ENCODE assay signal across 25 mouse cellular contexts in genomic region chr10:105428080-105428479, GRCm38 (mm10).
A peak's percentile ranks its signal among the peaks of the same experiment; 100 is the strongest.
DNase-seq lines count a peak whose midpoint lies in the region; ATAC-seq lines count a peak whose summit lies in the region.
"Had no signal": no experiment of that assay in that cellular context is flagged by ENCODE, and none has a peak within 500 bp of the region (broad histone marks: within the 10 kb centered on the region; RNA-seq: fewer than 3 reads in every experiment).

No protein-coding gene starts in this region.

- no peak for DNase-seq in kidney, adult 11 months
- peak; percentile 53 for DNase-seq in midbrain, embryonic 11.5 days (ENCODE audit: low spot score, missing footprints)
- DNase-seq in heart, postnatal 4 days = no peak
- no peak for DNase-seq in adrenal gland, postnatal 25 days
- DNase-seq: adrenal gland, postnatal 36 days; B cell, adult 2 months; gastrocnemius, adult 2 months; gastrocnemius, postnatal 36 days; heart, adult 18-20 months; kidney, adult 2 months; kidney, postnatal 25 days; spleen, adult 18-20 months; thymus, adult 18-20 months; thymus, postnatal 25 days had no signal

- H3K36me3 ChIP-seq in kidney, embryonic 14.5 days (ENCODE audit: control insufficient read depth, insufficient read depth, low read length) = no peaks in the 10 kb centered on the region
- no peaks in the 10 kb centered on the region for H3K36me3 ChIP-seq in midbrain, embryonic 11.5 days (ENCODE audit: control insufficient read depth, insufficient read depth, low read length)
- no peaks in the 10 kb centered on the region for H3K36me3 ChIP-seq in midbrain, embryonic 13.5 days
- H3K36me3 ChIP-seq in embryonic facial prominence, embryonic 15.5 days = no peaks in the 10 kb centered on the region
- H3K36me3 ChIP-seq: heart, embryonic 12.5 days; lung, embryonic 15.5 days; midbrain, embryonic 12.5 days; neural tube, embryonic 15.5 days had no signal

- WGBS in kidney, embryonic 14.5 days = 27% methylated on average over 5 of the region's 5 CpGs
- 77% methylated on average over 5 of the region's 5 CpGs for WGBS in midbrain, embryonic 11.5 days
- 76% methylated on average over 5 of the region's 5 CpGs for WGBS in midbrain, embryonic 13.5 days
- 43% methylated on average over 5 of the region's 5 CpGs for WGBS in embryonic facial prominence, embryonic 15.5 days

- no peak overlapping the region for H3K9ac ChIP-seq in kidney, embryonic 14.5 days (ENCODE audit: low read depth, low read length)
- no peak overlapping the region for H3K9ac ChIP-seq in midbrain, embryonic 11.5 days (ENCODE audit: low read length)
- no peak overlapping the region for H3K9ac ChIP-seq in midbrain, embryonic 13.5 days (replicated peaks)
- no peak overlapping the region for H3K9ac ChIP-seq in embryonic facial prominence, embryonic 15.5 days
- H3K9ac ChIP-seq: heart, embryonic 12.5 days; hindbrain, embryonic 14.5 days; lung, embryonic 15.5 days; midbrain, embryonic 12.5 days; neural tube, embryonic 15.5 days had no signal

- H3K4me3 ChIP-seq in kidney, embryonic 14.5 days (ENCODE audit: low read length) = no peak overlapping the region
- H3K4me3 ChIP-seq in midbrain, embryonic 11.5 days (ENCODE audit: low read depth, low read length) = no peak overlapping the region
- no peak overlapping the region for H3K4me3 ChIP-seq in midbrain, embryonic 13.5 days (replicated peaks)
- no peak overlapping the region for H3K4me3 ChIP-seq in embryonic facial prominence, embryonic 15.5 days (replicated peaks)
- H3K4me3 ChIP-seq: erythroblast, embryonic 14.5 days; heart, embryonic 12.5 days; lung, embryonic 15.5 days; midbrain, embryonic 12.5 days; neural tube, embryonic 15.5 days had no signal

- no peak overlapping the region for H3K4me2 ChIP-seq in kidney, embryonic 14.5 days (replicated peaks; ENCODE audit: low read depth, low read length)
- H3K4me2 ChIP-seq in midbrain, embryonic 11.5 days = no peak overlapping the region
- H3K4me2 ChIP-seq in midbrain, embryonic 13.5 days (replicated peaks) = no peak overlapping the region
- peak overlapping the region; percentile 6; the same call in 1 of the 2 replicates for H3K4me2 ChIP-seq in embryonic facial prominence, embryonic 15.5 days (replicated peaks)
- H3K4me2 ChIP-seq: heart, embryonic 12.5 days; hindbrain, embryonic 14.5 days; liver, embryonic 11.5 days; lung, embryonic 15.5 days; midbrain, embryonic 12.5 days; neural tube, embryonic 15.5 days had no signal

- peaks cover 4% of the 10 kb centered on the region for H3K4me1 ChIP-seq in kidney, embryonic 14.5 days (ENCODE audit: control insufficient read depth, insufficient read depth, low read length)
- no peaks in the 10 kb centered on the region for H3K4me1 ChIP-seq in midbrain, embryonic 11.5 days (ENCODE audit: control insufficient read depth, insufficient read depth, low read length)
- no peaks in the 10 kb centered on the region for H3K4me1 ChIP-seq in midbrain, embryonic 13.5 days (replicated peaks)
- H3K4me1 ChIP-seq in embryonic facial prominence, embryonic 15.5 days = peaks cover 13% of the 10 kb centered on the region; the same call in 1 of the 2 replicates
- H3K4me1 ChIP-seq: lung, embryonic 15.5 days had no signal

- H3K27me3 ChIP-seq in kidney, embryonic 14.5 days (ENCODE audit: control insufficient read depth, insufficient read depth, low read length) = no peaks in the 10 kb centered on the region
- no peaks in the 10 kb centered on the region for H3K27me3 ChIP-seq in midbrain, embryonic 11.5 days (ENCODE audit: control insufficient read depth, insufficient read depth, low read length)
- H3K27me3 ChIP-seq in midbrain, embryonic 13.5 days = no peaks in the 10 kb centered on the region
- no peaks in the 10 kb centered on the region for H3K27me3 ChIP-seq in embryonic facial prominence, embryonic 15.5 days
- H3K27me3 ChIP-seq: heart, embryonic 12.5 days; lung, embryonic 15.5 days; midbrain, embryonic 12.5 days; neural tube, embryonic 15.5 days had no signal

- H3K27ac ChIP-seq in kidney, embryonic 14.5 days (ENCODE audit: low read depth, low read length) = no peak overlapping the region
- no peak overlapping the region for H3K27ac ChIP-seq in midbrain, embryonic 11.5 days (ENCODE audit: low read depth, low read length)
- no peak overlapping the region for H3K27ac ChIP-seq in midbrain, embryonic 13.5 days
- peak overlapping the region; percentile 19; the same call in 1 of the 2 replicates for H3K27ac ChIP-seq in embryonic facial prominence, embryonic 15.5 days (replicated peaks)
- H3K27ac ChIP-seq: gastrocnemius, adult 2 months; hindbrain, embryonic 14.5 days; lung, embryonic 15.5 days; midbrain, embryonic 12.5 days; neural tube, embryonic 15.5 days; stomach, postnatal 0 days had no signal

- H3K9me3 ChIP-seq in kidney, embryonic 14.5 days (ENCODE audit: control insufficient read depth, low read length) = no peaks in the 10 kb centered on the region
- no peaks in the 10 kb centered on the region for H3K9me3 ChIP-seq in midbrain, embryonic 11.5 days (ENCODE audit: control insufficient read depth, low read length)
- no peaks in the 10 kb centered on the region for H3K9me3 ChIP-seq in midbrain, embryonic 13.5 days
- H3K9me3 ChIP-seq in embryonic facial prominence, embryonic 15.5 days (replicated peaks) = no peaks in the 10 kb centered on the region
- H3K9me3 ChIP-seq: heart, embryonic 12.5 days; lung, embryonic 15.5 days; midbrain, embryonic 12.5 days; neural tube, embryonic 15.5 days had no signal

- peak; percentile 65; the same call in 1 of the 2 replicates for ATAC-seq in kidney, embryonic 14.5 days (ENCODE audit: low FRiP score, low TSS enrichment)
- no peak for ATAC-seq in midbrain, embryonic 11.5 days (ENCODE audit: low FRiP score)
- ATAC-seq in midbrain, embryonic 13.5 days = no peak
- ATAC-seq in embryonic facial prominence, embryonic 15.5 days (ENCODE audit: insufficient number of reproducible peaks, low FRiP score, low TSS enrichment, low read depth) = no peak
